Mouse (Mus musculus) forebrain, embryonic 11.5 days (tissue): Measurements from ENCODE around the gene Rnf145. TPM values are rescaled to one million over a fixed set of nuclear protein-coding genes. Genes with fewer than 3 reads are reported as not detected.

Experiments
- ATAC-seq: fragments of 200-750 bp; cut with Nextera tagmentation; replicated peaks from 2 replicates; pipeline ENCODE4 v1.8.0; 2017; ENCODE audit warnings: moderate TSS enrichment; ENCODE audit not compliant: low FRiP score
- DNase-seq: peaks from one replicate; pipeline ENCODE4 v3.0.0-alpha.2; 2017; ENCODE audit warnings: low spot score
- H3K27ac ChIP-seq: fragments of 300-500 bp; sonication (generic); 2 replicates; pipeline ENCODE4 v1.5.1; 2014; ENCODE audit warnings: low read depth, low read length
- H3K27me3 ChIP-seq: fragments of 300-500 bp; sonication (generic); 2 replicates; pipeline ENCODE4 v1.6.1; 2014; ENCODE audit warnings: mild to moderate bottlenecking, low read length, mixed read lengths; ENCODE audit not compliant: control insufficient read depth, insufficient read depth
- H3K36me3 ChIP-seq: fragments of 300-500 bp; sonication (generic); 2 replicates; pipeline ENCODE4 v1.6.1; 2014; ENCODE audit warnings: mild to moderate bottlenecking, low read length, moderate library complexity, mixed read lengths; ENCODE audit not compliant: control insufficient read depth, insufficient read depth
- H3K4me1 ChIP-seq: fragments of 300-500 bp; sonication (generic); replicated peaks from 2 replicates; pipeline ENCODE4 v1.6.1; 2014; ENCODE audit warnings: low read length, mixed read lengths; ENCODE audit not compliant: control insufficient read depth, insufficient read depth
- H3K4me2 ChIP-seq: fragments of 300-500 bp; sonication (generic); 2 replicates; pipeline ENCODE4 v1.6.1; 2014; ENCODE audit warnings: low read depth, mild to moderate bottlenecking, low read length, moderate library complexity, mixed read lengths; ENCODE audit not compliant: severe bottlenecking
- H3K4me3 ChIP-seq: fragments of 300-500 bp; sonication (generic); 2 replicates; pipeline ENCODE4 v1.5.1; 2014; ENCODE audit warnings: low read depth, low read length
- H3K9ac ChIP-seq: fragments of 300-500 bp; sonication (generic); 2 replicates; pipeline ENCODE4 v1.6.1; 2014; ENCODE audit warnings: low read length
- H3K9me3 ChIP-seq: fragments of 300-500 bp; sonication (generic); 2 replicates; pipeline ENCODE4 v1.6.1; 2016; ENCODE audit warnings: low read length, mixed read lengths; ENCODE audit not compliant: control insufficient read depth
- WGBS: fragments of 180-500 bp; shearing (Covaris S2); extraction: QIAGEN DNeasy Blood & Tissue Kit; methylation state at CpG from one replicate; pipeline ENCODE4 v1.1.7; 2014; 5-methylcytosine and 5-hydroxymethylcytosine counted together
- polyA plus RNA-seq: library from polyadenylated mRNA; unstranded; fragments of >200 nt; fragmentation: Nextera tagmentation; extraction: Ambion mirVana; gene quantifications from 2 replicates; pipeline ENCODE4 v1.2.1, GENCODE M21; 2014

Rnf145 gene
- 123 and 124 TPM in 2 replicates for polyA plus RNA-seq

DNA sequence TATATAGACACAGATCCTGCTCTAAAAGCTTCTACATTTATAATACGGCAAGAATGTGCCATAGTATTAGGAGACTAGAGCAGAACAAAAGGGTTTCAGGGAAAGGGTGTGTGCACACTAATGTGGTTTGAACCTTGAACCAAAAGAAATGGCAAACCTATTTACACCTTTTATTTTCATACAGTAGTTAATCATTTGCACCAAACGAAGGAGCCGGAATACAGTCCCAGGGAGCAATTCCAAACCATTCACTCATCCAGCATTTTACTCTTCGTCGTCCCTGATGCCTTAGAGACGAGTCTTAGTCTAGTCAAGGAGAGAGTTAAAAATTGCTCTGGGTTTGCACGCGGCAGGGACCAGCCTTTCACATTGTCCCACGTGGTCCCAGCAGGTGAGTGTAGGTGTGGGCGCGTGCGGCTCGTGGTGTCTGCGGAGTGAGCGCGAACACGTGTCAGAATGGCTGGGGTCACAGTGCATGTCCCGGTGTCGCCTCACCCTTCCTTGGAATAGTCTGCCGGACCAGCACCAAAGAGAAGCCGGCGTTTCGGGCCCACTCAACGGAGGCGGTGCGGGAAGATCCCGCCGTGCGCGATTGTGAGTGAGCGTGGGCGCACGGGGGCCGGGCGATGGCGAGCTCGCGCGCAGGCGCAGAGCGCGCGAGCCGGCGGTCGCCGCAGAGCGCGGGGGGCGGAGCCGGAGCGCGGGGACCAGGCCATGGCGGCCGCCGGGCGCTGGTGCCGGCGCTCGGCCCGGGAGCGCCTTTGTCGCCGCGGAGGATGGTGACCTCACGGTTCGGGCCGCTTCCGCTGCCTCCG is at the start of gene Rnf145:
Rnf145 (plus strand) TSS at position 684 of the 815 bp plus-strand sequence.
- peak within 1 kb of the TSS; percentile 95 for H3K4me3 ChIP-seq
- no peaks in the 10 kb centered on the region for H3K27me3 ChIP-seq
- H3K4me2 ChIP-seq = peak within 1 kb of the TSS; percentile 90
- ATAC-seq = peak; percentile 88
- H3K4me1 ChIP-seq = 0 out of 2 replicates have a peak, but pooled peaks cover 3% of the 10 kb centered on the region
- H3K9me3 ChIP-seq = no peaks in the 10 kb centered on the region
- H3K27ac ChIP-seq = peak within 1 kb of the TSS; percentile 90
- no peaks in the 10 kb centered on the region for H3K36me3 ChIP-seq
- WGBS = 1% methylated on average over 65 of the region's 70 CpGs
- DNase-seq = peak; percentile 81
- peak within 1 kb of the TSS; percentile 95 for H3K9ac ChIP-seq

DNA sequence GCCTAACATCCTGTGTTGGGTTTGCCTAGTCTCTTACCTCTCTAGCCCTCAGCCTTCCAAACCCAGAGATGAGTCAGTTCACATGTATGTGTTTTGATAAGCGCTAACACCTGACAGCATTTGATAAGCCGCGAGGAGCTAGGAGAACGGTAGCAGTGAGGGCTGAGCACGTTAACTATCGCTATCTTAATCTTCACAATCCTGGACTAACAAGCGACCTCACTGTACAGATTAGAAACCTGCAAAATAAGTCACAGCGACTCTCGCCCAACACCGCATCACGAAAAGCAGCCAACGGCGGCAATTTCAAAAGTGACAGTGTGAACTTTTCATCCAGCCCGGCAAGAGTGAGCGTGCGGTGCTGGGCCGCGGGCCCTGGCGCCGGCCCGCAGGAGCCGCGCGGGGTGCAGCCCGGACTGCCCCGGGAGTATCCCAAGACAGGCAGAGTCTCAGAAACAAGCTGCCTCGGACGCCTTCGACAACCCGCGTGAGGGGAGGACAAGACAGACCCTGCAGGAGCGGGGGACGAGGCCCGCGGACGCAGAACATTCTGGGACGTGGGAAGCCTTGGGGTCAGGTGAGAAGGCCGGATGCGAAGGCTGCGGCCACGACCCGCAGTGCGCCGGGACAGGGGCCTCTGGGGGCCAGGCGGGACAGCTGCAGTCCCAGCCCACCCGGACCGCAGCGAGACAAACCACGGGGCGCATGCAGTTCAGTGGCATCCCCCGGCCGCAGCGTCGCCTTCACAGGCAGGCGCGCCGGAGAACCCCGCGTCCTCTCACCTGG is 48.9 kb upstream of the Rnf145 start:
- H3K4me2 ChIP-seq = peak overlapping the region; percentile 88
- no peak for DNase-seq
- no peaks in the 10 kb centered on the region for H3K27me3 ChIP-seq
- peak overlapping the region; percentile 60 for H3K27ac ChIP-seq
- peak; percentile 84 for ATAC-seq
- H3K4me1 ChIP-seq = 0 out of 2 replicates have a peak, but pooled peaks cover 3% of the 10 kb centered on the region
- peak overlapping the region; percentile 90 for H3K9ac ChIP-seq
- H3K9me3 ChIP-seq = no peaks in the 10 kb centered on the region
- H3K4me3 ChIP-seq = peak overlapping the region; percentile 92
- 1% methylated on average over 59 of the region's 59 CpGs for WGBS
- H3K36me3 ChIP-seq = no peaks in the 10 kb centered on the region; the same call in 1 of the 2 replicates

DNA sequence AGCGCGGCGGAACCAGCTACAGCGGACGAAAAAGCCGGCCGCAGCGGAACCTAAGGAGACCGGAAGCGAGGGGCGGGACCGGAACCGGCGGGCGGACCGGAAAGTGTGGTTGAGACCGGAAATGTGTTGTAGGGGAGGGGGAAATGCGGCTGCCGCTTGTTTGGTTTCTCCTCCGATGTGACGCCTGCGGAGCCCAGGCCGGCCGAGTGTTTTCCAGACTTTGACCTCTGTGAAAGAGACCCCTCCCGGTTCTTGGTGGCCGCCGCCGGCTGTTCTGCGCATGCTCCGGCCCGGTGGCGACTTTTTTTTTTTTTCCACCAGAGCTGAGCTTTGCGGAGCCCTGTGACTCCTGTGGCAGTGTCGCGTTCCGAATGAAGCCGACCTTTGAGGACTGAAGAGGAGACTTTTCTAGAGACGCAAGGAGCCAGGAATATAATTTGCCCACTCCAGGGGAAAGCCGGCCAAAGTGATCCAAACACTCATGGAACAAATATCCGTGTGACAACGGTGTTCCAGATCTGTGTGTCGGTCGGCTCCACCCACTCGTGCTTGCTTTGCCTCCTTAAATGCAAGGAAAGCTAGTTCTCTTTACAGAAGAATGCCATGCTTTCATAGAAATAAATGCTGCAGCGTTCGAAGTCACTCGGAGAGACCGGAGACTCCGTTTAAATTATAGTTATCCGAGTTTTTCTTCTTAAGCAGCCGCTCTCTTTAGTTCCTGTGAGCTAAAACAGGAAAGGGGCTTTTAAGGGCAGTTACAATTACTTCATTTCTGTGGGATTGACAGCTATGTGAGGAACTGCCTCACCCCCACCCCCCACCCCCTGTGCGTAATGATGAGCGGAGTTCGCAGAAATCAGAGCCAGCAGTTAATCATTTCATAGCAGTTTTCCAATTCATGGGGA is 48.1 kb upstream of the Rnf145 start, which contains the start of gene Ublcp1:
Ublcp1 (minus strand) TSS at position 67 of the 905 bp plus-strand sequence.
- H3K4me2 ChIP-seq = peak within 1 kb of the TSS; percentile 88
- WGBS = under 1% methylated on average over 54 of the region's 54 CpGs
- H3K9ac ChIP-seq = peak within 1 kb of the TSS; percentile 90
- ATAC-seq (peak; percentile 93), DNase-seq (peak; percentile 95)
- no peaks in the 10 kb centered on the region for H3K27me3 ChIP-seq
- H3K36me3 ChIP-seq = no peaks in the 10 kb centered on the region; the same call in 1 of the 2 replicates
- peak within 1 kb of the TSS; percentile 79 for H3K27ac ChIP-seq
- 0 out of 2 replicates have a peak, but pooled peaks cover 3% of the 10 kb centered on the region for H3K4me1 ChIP-seq
- H3K4me3 ChIP-seq = peak within 1 kb of the TSS; percentile 92
- no peaks in the 10 kb centered on the region for H3K9me3 ChIP-seq

DNA sequence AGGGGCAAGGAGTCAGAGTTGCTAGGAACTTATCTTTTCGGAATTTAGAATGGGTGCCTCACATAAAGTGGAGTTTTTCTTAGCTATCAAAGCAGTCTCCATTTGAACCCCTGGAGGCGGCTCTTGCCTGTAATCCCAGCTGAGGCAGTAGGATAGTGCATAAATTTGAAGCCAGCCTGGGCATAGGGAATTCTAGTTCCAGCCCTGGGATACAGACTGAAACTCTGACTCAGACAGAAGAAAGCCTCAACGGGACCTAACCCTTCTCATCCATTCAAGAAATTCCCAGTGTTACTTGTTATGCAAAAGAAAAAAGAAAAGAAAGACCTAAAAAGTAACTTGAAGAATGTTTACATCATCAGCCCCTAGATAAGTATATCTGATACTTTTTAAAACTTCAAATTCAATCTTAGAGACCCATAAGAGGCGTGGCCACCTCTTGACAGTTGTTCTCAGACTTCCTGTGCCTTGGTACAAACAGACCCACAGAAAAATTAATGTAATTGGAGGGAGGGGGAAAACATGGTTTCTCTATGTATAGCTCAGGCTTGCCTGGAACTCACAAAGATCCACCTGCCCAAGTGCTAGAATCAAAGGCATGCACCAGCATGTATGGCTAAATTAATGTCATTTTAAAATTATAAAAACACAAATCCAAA is 47.3 kb upstream of the Rnf145 start:
- Histone ChIP-seq H3K4me2 (peak overlapping the region; percentile 54), H3K27me3 (no peaks in the 10 kb centered on the region), H3K4me3 (peak overlapping the region; percentile 92), H3K36me3 (no peaks in the 10 kb centered on the region), H3K9me3 (no peaks in the 10 kb centered on the region), H3K27ac (peak overlapping the region; percentile 79; the same call in 1 of the 2 replicates), H3K9ac (peak overlapping the region; percentile 90), H3K4me1 (0 out of 2 replicates have a peak, but pooled peaks cover 3% of the 10 kb centered on the region)
- DNase-seq (no peak), ATAC-seq (no peak)
- WGBS = 26% methylated on average over 4 of the region's 4 CpGs

DNA sequence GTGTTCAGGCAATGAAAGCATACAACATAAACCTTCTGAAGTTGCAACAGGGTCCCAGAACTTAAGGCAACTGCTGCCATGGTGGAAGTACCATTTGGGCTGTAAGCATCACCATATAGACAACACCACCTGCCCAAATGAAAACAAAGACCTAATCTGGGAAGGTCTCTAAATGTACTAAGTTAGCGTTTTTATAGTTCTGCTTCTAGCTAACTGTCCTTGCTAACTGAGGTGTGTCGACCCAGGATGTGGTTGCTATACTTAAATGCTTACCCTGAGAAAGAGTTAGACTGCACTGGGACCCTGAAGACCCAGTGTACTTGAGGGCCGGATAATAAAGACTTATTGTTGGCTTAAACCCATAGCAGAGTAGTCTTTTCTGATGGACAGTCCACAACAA is 43.3 kb upstream of the Rnf145 start:
- Histone ChIP-seq H3K27ac (no peak overlapping the region), H3K4me2 (no peak overlapping the region), H3K4me1 (no peaks in the 10 kb centered on the region), H3K9ac (no peak overlapping the region), H3K36me3 (no peaks in the 10 kb centered on the region), H3K4me3 (no peak overlapping the region), H3K27me3 (no peaks in the 10 kb centered on the region), H3K9me3 (no peaks in the 10 kb centered on the region)
- 64% methylated on average over 3 of the region's 3 CpGs for WGBS
- DNase-seq (no peak), ATAC-seq (no peak)

DNA sequence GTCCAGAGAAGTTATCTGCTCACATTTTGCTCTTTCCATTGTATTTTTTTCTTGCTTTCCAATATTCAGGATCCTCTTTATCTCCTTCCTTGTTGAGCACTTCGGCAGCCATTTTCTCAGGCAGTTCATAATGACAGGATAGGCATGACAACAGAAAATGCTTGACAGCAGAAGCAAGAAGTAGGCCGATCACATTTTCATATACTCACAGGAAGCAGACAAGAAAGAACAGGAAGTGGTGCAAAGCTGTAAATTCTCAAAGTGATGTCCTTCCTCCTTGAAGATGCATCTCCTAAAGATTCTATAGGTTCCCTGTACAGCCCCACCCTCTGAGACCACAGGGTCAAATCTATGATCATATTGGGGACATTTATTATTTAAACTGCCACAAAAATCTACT is 42.3 kb upstream of the Rnf145 start:
- H3K9ac ChIP-seq = no peak overlapping the region
- H3K27ac ChIP-seq = no peak overlapping the region
- 88% methylated on average over 2 of the region's 2 CpGs for WGBS
- no peaks in the 10 kb centered on the region for H3K36me3 ChIP-seq
- no peak for DNase-seq
- H3K27me3 ChIP-seq = no peaks in the 10 kb centered on the region
- H3K4me2 ChIP-seq = no peak overlapping the region
- H3K9me3 ChIP-seq = no peaks in the 10 kb centered on the region
- no peaks in the 10 kb centered on the region for H3K4me1 ChIP-seq
- no peak for ATAC-seq
- no peak overlapping the region for H3K4me3 ChIP-seq

DNA sequence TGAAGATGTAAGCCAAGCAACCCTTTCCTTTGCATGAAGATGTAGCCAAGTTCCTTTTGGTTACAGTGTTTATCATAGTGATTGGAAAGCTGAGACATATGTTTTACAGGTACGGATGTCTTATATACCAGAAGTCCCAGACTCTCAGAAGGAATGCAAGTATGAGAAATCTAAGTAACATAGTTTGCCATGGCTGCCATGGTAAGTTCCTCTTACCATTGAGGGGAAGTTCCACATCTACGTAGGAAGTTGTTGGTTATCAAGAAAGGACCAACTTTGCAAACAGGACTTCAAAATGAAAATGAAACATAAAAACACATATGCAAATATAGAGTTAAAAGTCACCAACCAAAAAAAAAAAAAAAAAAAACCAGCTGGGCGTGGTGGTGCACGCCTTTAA is 40.4 kb upstream of the Rnf145 start:
- Histone ChIP-seq H3K36me3 (no peaks in the 10 kb centered on the region), H3K4me1 (no peaks in the 10 kb centered on the region), H3K27me3 (no peaks in the 10 kb centered on the region), H3K9ac (no peak overlapping the region), H3K4me2 (no peak overlapping the region), H3K9me3 (no peaks in the 10 kb centered on the region), H3K27ac (no peak overlapping the region), H3K4me3 (no peak overlapping the region)
- ATAC-seq = no peak
- no peak for DNase-seq
- WGBS = 94% methylated on average over 4 of the region's 4 CpGs
